Mouse (Mus musculus): ENCODE data around the gene Mag.

DNA sequence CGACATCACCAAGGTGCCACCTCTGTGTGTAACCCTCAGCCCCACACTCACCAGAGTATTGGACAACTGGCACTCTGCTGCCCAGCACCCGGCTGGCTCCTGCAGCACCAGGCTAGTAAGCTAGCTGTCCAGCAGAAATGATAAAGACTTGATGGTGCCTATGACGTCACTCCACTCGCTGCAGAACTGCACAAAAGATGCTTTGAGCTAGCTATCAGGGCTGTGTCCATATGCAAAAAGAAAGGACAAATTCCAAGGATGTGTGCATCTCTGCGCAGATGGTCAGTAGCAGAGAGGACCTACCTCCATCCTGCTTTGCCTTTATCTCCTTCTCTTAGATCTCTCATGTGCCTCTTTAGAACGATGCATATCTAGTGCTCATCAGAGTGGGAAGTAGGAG lies 58.6 kb downstream of the Mag start, which contains the start of gene Ffar3:
- TF ChIP-seq CTCF (IDR thresholded peaks at IDR 0.05; ENCODE audit: low read depth) (no peak), EP300 (IDR thresholded peaks at IDR 0.05; ENCODE audit: low read depth) (no peak)

Measured in liver, embryonic 14.5 days (tissue).